Mouse (Mus musculus): ENCODE data around the gene Fmod.
A peak's percentile ranks its signal among the peaks of the same experiment; 100 is the strongest.

The Fmod gene

GRCm38 (mm10) chr1:134056285-134056684 is 19.2 kb downstream of the Fmod start:
- no peak for DNase-seq (ENCODE audit: extremely low spot score)

GRCm38 (mm10) chr1:134057736-134058135 is 20.7 kb downstream of the Fmod start:
- DNase-seq (ENCODE audit: extremely low spot score): no peak

- no peak for DNase-seq (ENCODE audit: extremely low spot score)
Observed at GRCm38 (mm10) chr1:134058870-134059269, 21.8 kb downstream of the Fmod start.

GRCm38 (mm10) chr1:134059739-134060695 is 23.0 kb downstream of the Fmod start:
- no peak for DNase-seq (ENCODE audit: extremely low spot score)

GRCm38 (mm10) chr1:134060849-134061569 is 24.0 kb downstream of the Fmod start:
- DNase-seq (ENCODE audit: extremely low spot score): peak; percentile 89

GRCm38 (mm10) chr1:134061915-134062314 is 24.9 kb downstream of the Fmod start:
- no peak for DNase-seq (ENCODE audit: extremely low spot score)

- no peak for DNase-seq (ENCODE audit: extremely low spot score)
Observed at GRCm38 (mm10) chr1:134062411-134063085, 25.5 kb downstream of the Fmod start.

GRCm38 (mm10) chr1:134063086-134063772 is 26.2 kb downstream of the Fmod start:
- peak; percentile 88 for DNase-seq (ENCODE audit: extremely low spot score)

GRCm38 (mm10) chr1:134063773-134064125 is 26.7 kb downstream of the Fmod start:
- DNase-seq (ENCODE audit: extremely low spot score): no peak

- no peak for DNase-seq (ENCODE audit: extremely low spot score)
Observed at GRCm38 (mm10) chr1:134064296-134064831, 27.3 kb downstream of the Fmod start.

GRCm38 (mm10) chr1:134065241-134065809 is 28.3 kb downstream of the Fmod start:
- no peak for DNase-seq (ENCODE audit: extremely low spot score)

- no peak for DNase-seq (ENCODE audit: extremely low spot score)
Observed at GRCm38 (mm10) chr1:134066554-134066953, 29.5 kb downstream of the Fmod start.

GRCm38 (mm10) chr1:134067143-134067619 is 30.1 kb downstream of the Fmod start:
- no peak for DNase-seq (ENCODE audit: extremely low spot score)

GRCm38 (mm10) chr1:134070099-134070669 is 33.1 kb downstream of the Fmod start:
- DNase-seq (ENCODE audit: extremely low spot score): no peak

- DNase-seq (ENCODE audit: extremely low spot score): no peak
Observed at GRCm38 (mm10) chr1:134071411-134072018, 34.5 kb downstream of the Fmod start.

GRCm38 (mm10) chr1:134073061-134073564 is 36.1 kb downstream of the Fmod start:
- no peak for DNase-seq (ENCODE audit: extremely low spot score)

- DNase-seq (ENCODE audit: extremely low spot score): no peak
Observed at GRCm38 (mm10) chr1:134073658-134074057, 36.6 kb downstream of the Fmod start.

GRCm38 (mm10) chr1:134074184-134074583 is 37.1 kb downstream of the Fmod start:
- no peak for DNase-seq (ENCODE audit: extremely low spot score)

GRCm38 (mm10) chr1:134074606-134075005 is 37.6 kb downstream of the Fmod start:
- no peak for DNase-seq (ENCODE audit: extremely low spot score)

GRCm38 (mm10) chr1:134075532-134075931 is 38.5 kb downstream of the Fmod start:
- no peak for DNase-seq (ENCODE audit: extremely low spot score)

Measured in embryo, embryonic 9.5 days (tissue).